Mouse (Mus musculus): ENCODE data around the gene Smr3a.

Smr3a gene

GRCm38 (mm10) chr5:88002249-88002648 is at the start of gene Smr3a:
Smr3a (plus strand) TSS chr5:88002549.
- DNase-seq = no peak

GRCm38 (mm10) chr5:87969201-87969600 is 33.1 kb upstream of the Smr3a start, which contains the start of the genes 2310003L06Rik and Gm28434:
2310003L06Rik (plus strand) TSS chr5:87969459.
Gm28434 (plus strand) TSS chr5:87969517.
- DNase-seq = no peak

- DNase-seq = no peak
Measured at GRCm38 (mm10) chr5:87979139-87979538, 23.2 kb upstream of the Smr3a start, which contains the start of gene Cabs1. Cabs1 (plus strand) TSS chr5:87979439.

GRCm38 (mm10) chr5:87982468-87983214 is 19.7 kb upstream of the Smr3a start:
- DNase-seq = no peak

- DNase-seq = no peak
Measured at GRCm38 (mm10) chr5:88005241-88005640, 2.9 kb downstream of the Smr3a start.
